Mouse (Mus musculus) C2C12 (cell line): ENCODE measurements at regions not wholly inside any gene's neighbourhood (a gene's known extent, or its start where the extent isn't known, plus 50 kb on each side); places are given as distances from the start of the nearest gene placed in this dataset.

ENCODE experiments used
- CTCF ChIP-seq: IDR thresholded peaks from one replicate; pipeline ENCODE4 v1.5.1; 2011; ENCODE audit not compliant: control insufficient read depth, insufficient read depth, insufficient read length
- FOSL1 ChIP-seq: IDR thresholded peaks from one replicate; pipeline ENCODE4 v1.8.0; 2011; ENCODE audit warnings: mild to moderate bottlenecking, low read length; ENCODE audit not compliant: poor library complexity, insufficient read depth, severe bottlenecking
- MAX ChIP-seq: IDR thresholded peaks from one replicate; pipeline ENCODE4 v1.6.1; 2011; ENCODE audit warnings: mild to moderate bottlenecking, control low read depth
- MYOD1 ChIP-seq: IDR thresholded peaks from one replicate; pipeline ENCODE4 v1.6.1; 2011; ENCODE audit warnings: low read depth; ENCODE audit not compliant: control insufficient read depth, insufficient read length
- USF1 ChIP-seq: IDR thresholded peaks from one replicate; pipeline ENCODE4 v1.6.1; 2011; ENCODE audit warnings: low read depth, mild to moderate bottlenecking, control low read depth, moderate library complexity

- no peak for TF ChIP-seq CTCF
- TF ChIP-seq USF1, result no peak
- no peak for TF ChIP-seq MYOD1
- TF ChIP-seq MAX, result no peak
- TF ChIP-seq FOSL1, result no peak
Observed at GRCm38 (mm10) chr11:117579720-117580119, 74.4 kb upstream of the Tnrc6c start.
